Mouse (Mus musculus) spleen, adult 12 weeks (tissue): ENCODE measurements around the gene Tlx3.
A peak's percentile ranks its signal among the peaks of the same experiment; 100 is the strongest.

ENCODE experiments used
- DNase-seq: peaks from one replicate; pipeline ENCODE4 v3.0.0; 2022; ENCODE audit warnings: low spot score

Tlx3 gene

DNA sequence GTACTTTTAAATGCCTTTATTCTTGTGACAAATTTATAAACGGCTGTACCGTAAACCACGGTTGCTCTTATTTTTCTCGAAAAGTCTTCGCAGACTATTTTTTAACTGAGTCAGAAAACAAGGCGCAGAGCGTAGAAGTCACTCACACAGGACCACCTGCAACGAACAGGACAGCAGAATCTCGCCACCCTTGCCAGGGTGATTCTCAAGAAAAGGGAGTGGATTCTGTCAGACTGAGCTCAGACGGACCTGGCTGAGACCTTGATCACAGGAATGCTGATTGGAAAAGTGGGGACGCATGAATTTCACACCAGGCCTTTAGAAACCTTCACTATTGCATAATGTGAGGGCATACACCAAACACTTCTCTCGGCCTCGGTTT is 6.3 kb downstream of the Tlx3 start:
- DNase-seq, result no peak

DNA sequence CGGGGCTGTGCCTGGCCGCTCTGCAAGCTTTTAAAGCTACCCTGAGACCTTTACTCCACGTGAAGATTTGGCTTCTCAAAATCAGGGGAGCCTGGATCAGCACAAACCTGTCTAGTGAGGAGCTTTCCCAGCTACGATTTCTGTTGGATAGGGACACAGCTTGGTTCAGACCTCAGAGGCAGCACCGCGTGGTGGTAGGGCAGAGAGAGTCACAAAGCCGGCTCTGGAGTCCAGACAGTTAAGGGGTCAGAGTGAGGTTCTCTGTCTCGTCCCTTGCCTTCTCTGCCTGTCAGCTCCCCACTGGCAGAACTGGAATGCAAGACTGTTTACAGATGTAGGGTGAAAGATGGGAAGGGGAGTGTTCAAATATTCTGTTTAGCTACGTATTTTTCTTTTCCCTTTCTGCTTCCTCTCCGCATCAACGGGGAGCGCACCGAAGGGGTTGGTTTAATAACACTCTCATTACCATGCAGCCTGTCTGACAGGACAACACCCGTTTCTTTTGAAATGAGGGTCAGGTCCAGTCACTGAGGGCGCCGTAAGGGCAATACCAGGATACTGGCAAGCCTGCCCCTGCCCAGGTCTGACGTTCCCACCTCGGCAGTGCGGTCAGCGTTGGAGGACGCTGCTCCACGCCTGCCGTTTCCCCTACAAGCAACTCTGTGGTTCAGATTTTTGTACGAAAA is 6.8 kb downstream of the Tlx3 start:
- DNase-seq, result no peak

GRCm38 (mm10) chr11:33195531-33196446 is 7.6 kb downstream of the Tlx3 start:
- DNase-seq, result no peak

- DNase-seq, result no peak
These were observed 8.3 kb downstream of the Tlx3 start for GRCm38 (mm10) chr11:33195061-33195460.

- DNase-seq, result no peak
These were observed 9.7 kb downstream of the Tlx3 start for GRCm38 (mm10) chr11:33193695-33194094.

DNA sequence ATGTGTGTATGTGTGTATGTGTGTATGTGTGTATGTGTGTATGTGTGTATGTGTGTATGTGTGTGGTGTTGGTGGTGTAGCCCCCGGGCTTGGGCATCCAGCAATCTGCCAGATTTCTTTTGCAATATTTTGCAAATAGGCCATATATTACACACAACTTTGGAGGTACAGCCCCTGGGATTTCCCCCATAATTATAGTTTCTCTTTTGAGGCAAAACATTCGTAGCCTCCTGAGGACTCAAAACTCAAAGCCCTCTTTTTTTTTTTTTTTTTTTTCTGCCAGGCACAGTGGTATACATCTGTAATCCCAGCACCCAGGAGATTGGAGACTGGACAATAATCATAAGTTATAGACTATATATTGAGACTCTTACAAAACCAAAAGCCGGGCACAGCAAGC is 21.6 kb downstream of the Tlx3 start:
- DNase-seq, result no peak

DNA sequence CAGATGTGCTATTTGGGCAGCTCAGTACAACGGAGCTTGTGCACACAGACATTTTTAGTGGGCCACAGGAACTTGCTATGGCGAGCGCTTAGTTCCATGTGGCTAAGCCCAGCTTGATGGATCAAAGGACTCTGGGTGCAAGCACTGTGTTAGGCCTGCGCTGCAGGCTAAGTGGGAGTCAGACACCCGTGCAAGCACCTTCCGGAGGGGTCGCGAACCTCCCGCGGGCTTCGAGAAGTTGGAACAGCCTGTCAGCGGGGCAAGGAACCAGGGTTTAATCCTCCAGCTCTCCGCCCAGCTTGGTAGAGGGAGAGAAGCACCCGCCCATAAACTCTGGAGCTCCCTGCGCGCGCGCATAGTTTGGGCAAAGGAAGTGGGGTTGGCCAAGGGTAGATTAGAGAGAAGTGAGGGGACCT is 22.7 kb downstream of the Tlx3 start:
- no peak for DNase-seq

DNA sequence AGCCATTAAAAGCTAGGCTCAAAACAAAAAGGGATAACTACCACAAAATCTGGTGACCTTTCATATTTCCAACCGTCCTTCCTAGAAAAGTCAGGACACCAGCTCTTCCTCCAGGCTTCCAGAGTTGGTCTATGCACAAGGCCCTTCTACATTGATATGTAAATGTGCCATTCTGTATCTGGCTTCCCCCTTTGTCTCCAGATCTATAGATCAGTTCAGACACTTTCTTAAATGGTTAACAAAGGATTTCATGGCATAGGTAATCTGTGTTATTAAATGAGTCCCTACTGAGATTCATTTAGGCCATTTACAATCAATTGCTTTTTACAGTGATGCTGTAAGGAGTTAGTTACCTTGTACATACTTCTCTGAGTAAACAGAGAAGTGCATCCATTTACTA is 23.6 kb downstream of the Tlx3 start:
- no peak for DNase-seq

- DNase-seq, result no peak
These were observed 26.7 kb downstream of the Tlx3 start for GRCm38 (mm10) chr11:33176525-33177245.

- no peak for DNase-seq
These were observed 27.6 kb downstream of the Tlx3 start for GRCm38 (mm10) chr11:33175768-33176167.

DNA sequence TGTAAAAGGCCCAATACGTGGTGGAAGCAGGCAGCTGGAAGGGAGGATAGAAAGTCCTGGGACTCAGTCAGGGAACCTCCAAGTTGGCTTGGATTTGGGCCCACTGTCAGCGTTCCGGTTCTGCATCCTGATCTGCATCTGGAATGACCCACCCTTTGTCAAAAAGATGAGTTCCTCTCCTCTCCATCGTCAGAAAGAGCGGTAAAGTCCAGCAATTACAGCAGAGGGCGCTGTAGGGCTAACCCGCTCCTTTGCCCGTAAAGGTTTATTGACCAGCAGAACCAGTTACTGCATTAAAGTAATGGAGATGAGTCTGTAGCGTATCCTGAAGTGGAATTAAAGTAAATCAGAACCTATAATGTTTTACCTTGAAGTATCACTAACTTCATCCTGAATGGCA is 32.9 kb downstream of the Tlx3 start:
- DNase-seq, result peak; percentile 18

- peak; percentile 96 for DNase-seq
These were observed 40.3 kb downstream of the Tlx3 start, which contains the start of gene Npm1 for GRCm38 (mm10) chr11:33162998-33163506. Gene Npm1 (minus strand): TSS chr11:33163206.

DNA sequence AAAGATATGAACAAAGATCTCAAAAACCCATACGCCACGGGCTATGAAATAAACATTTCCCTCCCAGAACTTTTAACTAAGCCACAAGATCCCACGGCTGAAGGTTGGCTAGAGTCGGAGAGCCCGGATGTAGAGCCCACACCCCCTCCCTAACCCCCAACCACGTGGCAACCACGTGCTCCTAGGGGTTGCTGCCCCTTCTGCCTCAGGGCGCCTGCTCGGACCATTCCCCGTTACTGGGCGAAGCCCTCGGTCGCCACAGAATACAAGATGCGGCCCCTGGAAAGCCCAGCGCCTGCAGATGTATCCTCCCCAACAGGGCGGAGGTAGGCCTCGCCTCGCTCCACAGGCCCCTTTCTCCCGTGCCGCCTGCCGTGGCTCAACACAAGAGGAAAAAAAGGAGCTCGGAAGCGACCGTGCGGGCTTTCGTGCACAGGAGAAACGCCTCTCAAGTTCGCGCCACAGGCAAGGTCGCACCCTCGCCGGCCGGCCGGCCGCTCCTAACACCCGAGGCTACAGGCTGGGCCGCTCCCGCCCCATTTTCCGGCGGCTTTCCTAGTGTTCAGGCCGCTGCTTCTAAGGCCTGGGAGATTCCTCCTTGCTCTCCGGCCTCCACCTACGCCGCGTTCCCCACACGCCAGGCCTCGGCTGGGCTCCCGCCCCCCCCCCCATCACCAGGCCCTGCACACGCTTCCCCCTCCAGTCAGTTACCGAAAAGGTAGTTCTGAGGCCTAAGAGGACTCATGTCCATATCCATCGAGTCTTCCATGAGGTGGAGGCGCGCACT is 41.0 kb downstream of the Tlx3 start:
- DNase-seq, result peak; percentile 46

- DNase-seq, result no peak
These were observed 43.6 kb downstream of the Tlx3 start for GRCm38 (mm10) chr11:33159741-33160140.

DNA sequence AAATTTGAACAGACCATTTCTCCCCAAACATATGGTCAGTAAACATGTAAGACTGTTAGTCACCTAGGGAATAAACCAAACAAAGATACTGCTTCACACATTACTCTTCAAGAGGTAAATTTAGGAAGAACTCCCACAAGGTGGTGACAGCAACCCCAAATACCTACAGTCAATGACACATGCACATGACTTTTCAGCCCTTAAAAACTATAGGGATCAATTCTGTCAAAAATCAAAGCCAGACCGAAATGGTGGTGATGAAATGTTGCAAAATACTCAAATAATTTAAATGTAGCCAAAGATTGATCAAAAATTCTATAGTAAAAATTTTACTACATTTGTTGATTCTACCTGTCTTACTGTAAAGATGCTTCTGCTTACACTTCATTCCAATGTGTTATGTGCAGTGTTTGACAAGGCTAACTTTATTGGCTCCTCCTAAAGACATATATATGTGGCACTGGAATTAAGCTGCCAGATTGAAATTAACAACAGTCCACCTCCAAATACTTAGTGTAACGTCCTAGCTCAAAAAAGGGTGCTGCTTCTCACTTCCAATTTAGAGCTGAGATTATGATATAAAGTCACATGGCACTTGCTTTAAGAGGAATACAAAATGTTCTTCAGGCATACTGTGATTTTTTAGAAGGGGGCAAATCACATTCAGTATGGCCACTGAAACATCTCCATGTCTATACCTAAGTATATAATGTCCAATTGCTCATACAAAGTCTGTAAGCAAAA is 45.8 kb downstream of the Tlx3 start:
- no peak for DNase-seq

GRCm38 (mm10) chr11:33156436-33157015 is 46.9 kb downstream of the Tlx3 start:
- DNase-seq, result no peak

- no peak for DNase-seq
These were observed 48.9 kb downstream of the Tlx3 start for GRCm38 (mm10) chr11:33154459-33154858.

GRCm38 (mm10) chr11:33152997-33153396 is 50.4 kb downstream of the Tlx3 start:
- no peak for DNase-seq

DNA sequence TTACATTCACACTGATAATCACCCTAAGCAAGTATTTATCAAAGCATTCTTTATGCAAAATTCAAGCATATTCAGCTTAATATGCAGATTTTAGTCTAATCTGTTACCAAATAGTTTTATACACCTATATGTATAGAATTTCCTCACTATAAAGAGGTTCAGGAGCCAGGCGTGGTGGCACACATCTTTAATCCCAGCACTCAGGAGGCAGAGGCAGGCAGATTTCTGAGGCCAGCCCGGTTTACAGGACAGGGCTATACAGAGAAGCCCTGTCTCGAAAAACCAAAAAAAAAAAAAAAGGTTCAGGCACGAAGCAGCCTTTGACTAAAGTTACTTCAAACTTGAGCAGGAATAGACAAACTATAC is 51.6 kb downstream of the Tlx3 start:
- no peak for DNase-seq

DNA sequence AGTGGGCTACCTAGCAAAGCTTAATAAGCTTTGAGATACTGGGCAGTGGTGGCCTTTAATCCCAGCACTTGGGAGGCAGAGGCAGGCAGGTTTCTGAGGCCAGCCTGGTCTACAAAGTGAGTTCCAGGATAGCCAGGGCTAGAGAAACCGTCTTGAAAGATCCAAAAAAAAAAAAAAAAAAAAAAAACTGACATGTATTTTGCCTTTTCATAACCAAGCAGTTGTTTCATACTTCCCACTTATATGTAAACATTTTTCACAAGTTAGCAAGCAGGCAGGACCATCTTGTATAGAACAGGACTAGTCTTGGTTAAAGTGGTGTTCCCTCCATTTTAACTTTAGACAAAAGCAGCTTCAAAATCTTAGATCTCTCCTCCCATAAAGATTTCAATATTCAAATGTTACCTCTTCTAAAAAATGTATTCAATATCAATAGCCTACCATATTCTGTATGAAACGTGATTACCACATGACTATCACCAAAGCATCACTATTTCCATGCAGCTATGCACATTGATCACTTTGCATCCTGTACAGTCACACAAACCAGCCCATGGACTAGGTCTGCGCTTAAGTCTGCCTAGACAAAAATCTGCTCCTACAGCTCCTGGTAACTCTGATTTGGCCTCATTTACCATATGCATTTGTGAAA is 52.1 kb downstream of the Tlx3 start:
- no peak for DNase-seq
